ENCODE assay signal across 27 mouse cellular contexts in genomic region chr3:30234018-30234417, GRCm38 (mm10).
DNase-seq lines count a peak whose midpoint lies in the region; ATAC-seq and TF ChIP-seq lines count a peak whose summit lies in the region.
"Had no signal": no experiment of that assay in that cellular context is flagged by ENCODE, and none has a peak within 500 bp of the region (broad histone marks: within the 10 kb centered on the region; RNA-seq: fewer than 3 reads in every experiment).

No protein-coding gene starts in this region.

- peak; percentile 75 for DNase-seq in 416B (ENCODE audit: low read depth)
- peak; percentile 24 for DNase-seq in MEL (ENCODE audit: low read depth, low spot score)
- no peak for DNase-seq in limb, embryonic 11.5 days (ENCODE audit: low spot score)
- DNase-seq in lung, postnatal 0 days (ENCODE audit: low spot score) = no peak
- DNase-seq in frontal cortex, postnatal 25 days (ENCODE audit: low spot score in 2 of 2) = no peak
- no peak for DNase-seq in midbrain, postnatal 0 days (ENCODE audit: low spot score)
- DNase-seq: adrenal gland, adult 8-10 months; adrenal gland, postnatal 25 days; cerebellum, adult 18-20 months; cerebellum, adult 9-10 months; cerebellum, postnatal 14 days; forebrain, postnatal 0 days; gastrocnemius, postnatal 14 days; heart, adult 2 months had no signal

- TF ChIP-seq RAD21 in MEL (IDR thresholded peaks at IDR 0.05; ENCODE audit: low read depth, low read length) = no peak

- no peak overlapping the region for H3K27ac ChIP-seq in MEL (ENCODE audit: control insufficient read depth, low read depth, low read length)
- peak overlapping the region; percentile 26; the same call in 1 of the 2 replicates for H3K27ac ChIP-seq in limb, embryonic 11.5 days (replicated peaks; ENCODE audit: low read depth, low read length)
- H3K27ac ChIP-seq in lung, postnatal 0 days (ENCODE audit: low read length) = no peak overlapping the region
- H3K27ac ChIP-seq in midbrain, postnatal 0 days (ENCODE audit: low read depth, low read length) = no peak overlapping the region
- H3K27ac ChIP-seq: embryonic facial prominence, embryonic 12.5 days; embryonic facial prominence, embryonic 15.5 days; heart, adult 2 months; hindbrain, embryonic 10.5 days; hindbrain, embryonic 13.5 days; intestine, embryonic 15.5 days had no signal

- no peaks in the 10 kb centered on the region for H3K4me1 ChIP-seq in MEL (ENCODE audit: control insufficient read depth in 1 of 2, insufficient read depth in 2 of 2, low read length in 2 of 2)
- H3K4me1 ChIP-seq in limb, embryonic 11.5 days (ENCODE audit: control insufficient read depth, insufficient read depth, low read length) = peaks cover 2% of the 10 kb centered on the region
- H3K4me1 ChIP-seq in lung, postnatal 0 days (ENCODE audit: insufficient read depth, low read depth, low read length) = no peaks in the 10 kb centered on the region
- H3K4me1 ChIP-seq in midbrain, postnatal 0 days (ENCODE audit: insufficient read depth, low read length) = no peaks in the 10 kb centered on the region
- H3K4me1 ChIP-seq: embryonic facial prominence, embryonic 12.5 days; embryonic facial prominence, embryonic 15.5 days; hindbrain, embryonic 10.5 days; hindbrain, embryonic 13.5 days; intestine, embryonic 15.5 days had no signal

- no peaks in the 10 kb centered on the region for H3K79me2 ChIP-seq in MEL (ENCODE audit: control insufficient read depth, insufficient read depth, low read length, poor library complexity)

- H3K9ac ChIP-seq in MEL (ENCODE audit: control insufficient read depth, low read depth, low read length, poor library complexity, severe bottlenecking) = no peak overlapping the region
- no peak overlapping the region for H3K9ac ChIP-seq in limb, embryonic 11.5 days (ENCODE audit: low read length)
- no peak overlapping the region for H3K9ac ChIP-seq in lung, postnatal 0 days (replicated peaks; ENCODE audit: low read depth)
- H3K9ac ChIP-seq in midbrain, postnatal 0 days (replicated peaks; ENCODE audit: low read length, poor library complexity, severe bottlenecking) = no peak overlapping the region
- H3K9ac ChIP-seq: embryonic facial prominence, embryonic 12.5 days; embryonic facial prominence, embryonic 15.5 days; forebrain, postnatal 0 days; hindbrain, embryonic 13.5 days; intestine, embryonic 15.5 days had no signal

- no peak for TF ChIP-seq POLR2A in MEL (IDR thresholded peaks at IDR 0.05; ENCODE audit: control insufficient read depth in 1 of 2, insufficient read depth in 1 of 2, low read depth in 1 of 2, low read length in 2 of 2, poor library complexity in 1 of 2)

- no peak overlapping the region for H3K4me2 ChIP-seq in limb, embryonic 11.5 days (ENCODE audit: low read depth, severe bottlenecking)
- no peak overlapping the region for H3K4me2 ChIP-seq in lung, postnatal 0 days (replicated peaks; ENCODE audit: low read depth, low read length)
- no peak overlapping the region for H3K4me2 ChIP-seq in midbrain, postnatal 0 days (ENCODE audit: low read depth, low read length, poor library complexity, severe bottlenecking)
- H3K4me2 ChIP-seq: embryonic facial prominence, embryonic 12.5 days; embryonic facial prominence, embryonic 15.5 days; heart, embryonic 11.5 days; hindbrain, embryonic 13.5 days; intestine, embryonic 15.5 days had no signal

- H3K27me3 ChIP-seq in MEL (ENCODE audit: control insufficient read depth in 1 of 2, insufficient read depth in 2 of 2, low read length in 2 of 2) = no peaks in the 10 kb centered on the region
- no peaks in the 10 kb centered on the region for H3K27me3 ChIP-seq in limb, embryonic 11.5 days (ENCODE audit: control insufficient read depth, insufficient read depth, low read length)
- no peaks in the 10 kb centered on the region for H3K27me3 ChIP-seq in lung, postnatal 0 days (replicated peaks; ENCODE audit: insufficient read depth, low read length)
- no peaks in the 10 kb centered on the region for H3K27me3 ChIP-seq in midbrain, postnatal 0 days (ENCODE audit: insufficient read depth, low read length)
- H3K27me3 ChIP-seq: CH12.LX; embryonic facial prominence, embryonic 12.5 days; embryonic facial prominence, embryonic 15.5 days; intestine, embryonic 15.5 days had no signal

- no peak for TF ChIP-seq EP300 in MEL (IDR thresholded peaks at IDR 0.05; ENCODE audit: low read depth in 1 of 2, low read length in 2 of 2)
- TF ChIP-seq EP300 in lung, postnatal 0 days (IDR thresholded peaks at IDR 0.05) = no peak

- H3K9me3 ChIP-seq in MEL (replicated peaks; ENCODE audit: insufficient read depth, low read length) = no peaks in the 10 kb centered on the region
- no peaks in the 10 kb centered on the region for H3K9me3 ChIP-seq in limb, embryonic 11.5 days (ENCODE audit: control insufficient read depth, low read length)
- no peaks in the 10 kb centered on the region for H3K9me3 ChIP-seq in lung, postnatal 0 days (ENCODE audit: low read length)
- no peaks in the 10 kb centered on the region for H3K9me3 ChIP-seq in midbrain, postnatal 0 days (ENCODE audit: low read length)
- H3K9me3 ChIP-seq: embryonic facial prominence, embryonic 12.5 days; embryonic facial prominence, embryonic 15.5 days; hindbrain, embryonic 10.5 days; hindbrain, embryonic 13.5 days; intestine, embryonic 15.5 days had no signal

- TF ChIP-seq CTCF in MEL (IDR thresholded peaks at IDR 0.05 in 2 of 3, conservative IDR thresholded peaks at IDR 0.05 in 1 of 3; ENCODE audit: control insufficient read depth in 1 of 3, insufficient read depth in 1 of 3, low read depth in 2 of 3, low read length in 3 of 3, poor library complexity in 1 of 3, severe bottlenecking in 1 of 3) = no peak
- TF ChIP-seq CTCF in lung, postnatal 0 days (IDR thresholded peaks at IDR 0.05) = no peak
- TF ChIP-seq CTCF in midbrain, postnatal 0 days (IDR thresholded peaks at IDR 0.05) = no peak

- H3K4me3 ChIP-seq in MEL (ENCODE audit: control insufficient read depth in 1 of 2, insufficient read depth in 1 of 2, low read depth in 2 of 2, low read length in 2 of 2) = no peak overlapping the region
- H3K4me3 ChIP-seq in limb, embryonic 11.5 days (ENCODE audit: low read depth, low read length) = no peak overlapping the region
- H3K4me3 ChIP-seq in lung, postnatal 0 days (ENCODE audit: low read depth, low read length) = no peak overlapping the region
- H3K4me3 ChIP-seq in midbrain, postnatal 0 days (ENCODE audit: low read depth, low read length) = no peak overlapping the region
- H3K4me3 ChIP-seq: embryonic facial prominence, embryonic 12.5 days; embryonic facial prominence, embryonic 15.5 days; heart, adult 2 months; hindbrain, embryonic 10.5 days; hindbrain, embryonic 13.5 days; intestine, embryonic 15.5 days had no signal

- peak; percentile 74 for ATAC-seq in granulocyte monocyte progenitor cell, adult 5-6 weeks (replicated peaks; ENCODE audit: poor library complexity, severe bottlenecking)
- no peak for ATAC-seq in limb, embryonic 11.5 days (ENCODE audit: insufficient number of reproducible peaks, low FRiP score, low TSS enrichment, low read depth)
- no peak for ATAC-seq in lung, postnatal 0 days
- no peak for ATAC-seq in midbrain, postnatal 0 days (ENCODE audit: low FRiP score)
- no peak for ATAC-seq in CD4-positive, CD25-positive, alpha-beta regulatory T cell, adult 4 months
- ATAC-seq: activated CD4-positive, CD25-positive, alpha-beta regulatory T cell, adult 4 months; forebrain, embryonic 14.5 days; forebrain, postnatal 0 days; hindbrain, embryonic 16.5 days; intestine, embryonic 15.5 days had no signal

- 81% methylated on average over 1 of the region's 1 CpGs for WGBS in limb, embryonic 11.5 days
- 79% methylated on average over 1 of the region's 1 CpGs for WGBS in lung, postnatal 0 days
- 86% methylated on average over 1 of the region's 1 CpGs for WGBS in midbrain, postnatal 0 days

- H3K36me3 ChIP-seq in MEL (ENCODE audit: control insufficient read depth in 1 of 2, insufficient read depth in 2 of 2, low read length in 2 of 2) = no peaks in the 10 kb centered on the region
- no peaks in the 10 kb centered on the region; the same call in none of the 2 replicates for H3K36me3 ChIP-seq in limb, embryonic 11.5 days (ENCODE audit: control insufficient read depth, insufficient read depth, low read length)
- H3K36me3 ChIP-seq in lung, postnatal 0 days (ENCODE audit: insufficient read depth, low read length) = no peaks in the 10 kb centered on the region
- no peaks in the 10 kb centered on the region for H3K36me3 ChIP-seq in midbrain, postnatal 0 days (ENCODE audit: insufficient read depth, low read length)
- H3K36me3 ChIP-seq: embryonic facial prominence, embryonic 12.5 days; embryonic facial prominence, embryonic 15.5 days; G1E; hindbrain, embryonic 10.5 days; hindbrain, embryonic 13.5 days; intestine, embryonic 15.5 days had no signal

TF ChIP-seq in MEL, 35 proteins besides CTCF, POLR2A, EP300 and RAD21:
- no peak for TF ChIP-seq UBTF (IDR thresholded peaks at IDR 0.05; ENCODE audit: borderline replicate concordance, insufficient read depth, low read depth, low read length)
- TF ChIP-seq JUND (IDR thresholded peaks at IDR 0.05; ENCODE audit: low read depth, low read length) = no peak
- no peak for TF ChIP-seq BHLHE40 (IDR thresholded peaks at IDR 0.05; ENCODE audit: borderline replicate concordance, low read depth, low read length)

Comparison
In these comparisons a context has a peak if more than half of its experiments do, and no peak if none do; other contexts are left out.
1. DNase-seq: peak in 416B (single experiment) and MEL (single experiment); none in limb, embryonic 11.5 days (single experiment), lung, postnatal 0 days (single experiment), frontal cortex, postnatal 25 days (0 of 2) and midbrain, postnatal 0 days (single experiment).